Mouse (Mus musculus): ENCODE data around the gene Ppp1r14c.
"Not testable (repeated sequence)": the region's sequence is repeated elsewhere in the genome, so short reads cannot be mapped to it uniquely, and the experiment has no call there.

The Ppp1r14c gene

DNA sequence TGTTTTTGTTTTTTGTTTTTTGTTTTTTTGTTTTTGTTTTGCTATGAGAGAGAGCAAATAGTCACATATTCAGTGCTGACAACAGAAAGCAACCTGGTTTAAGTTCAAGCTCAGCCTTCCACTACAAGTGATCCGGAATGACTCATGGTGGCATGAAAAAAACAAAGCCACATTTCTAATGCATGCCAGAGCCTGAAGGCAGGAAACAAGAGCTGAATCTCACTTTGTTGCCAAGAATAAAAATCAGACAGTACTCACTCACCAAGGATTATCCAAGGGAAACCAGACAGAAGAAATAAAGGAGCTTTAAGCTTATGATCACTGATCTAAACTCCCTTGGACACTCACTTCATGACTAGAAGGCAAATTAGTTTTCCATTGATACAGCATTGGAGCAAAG lies 110.8 kb downstream of the Ppp1r14c start:
- DNase-seq = no peak

DNA sequence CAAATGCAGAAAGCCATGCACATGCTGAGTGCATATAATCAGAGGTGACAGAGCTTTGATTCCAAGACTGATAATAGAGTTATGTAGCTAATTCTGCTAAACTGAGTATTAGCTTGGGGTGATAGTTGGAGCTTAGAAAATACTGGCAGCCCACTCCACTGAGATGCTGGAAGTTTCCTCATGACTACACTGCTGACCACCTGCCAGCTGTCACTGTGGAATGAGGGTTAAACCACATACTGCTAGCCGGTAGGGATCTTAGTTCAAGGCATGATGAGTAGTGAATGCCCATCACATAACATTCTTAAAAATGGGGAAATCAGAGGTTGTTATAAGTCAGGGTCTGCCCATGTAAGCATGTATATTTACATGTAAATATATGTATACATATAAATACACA lies 113.9 kb downstream of the Ppp1r14c start:
- DNase-seq = no peak

DNA sequence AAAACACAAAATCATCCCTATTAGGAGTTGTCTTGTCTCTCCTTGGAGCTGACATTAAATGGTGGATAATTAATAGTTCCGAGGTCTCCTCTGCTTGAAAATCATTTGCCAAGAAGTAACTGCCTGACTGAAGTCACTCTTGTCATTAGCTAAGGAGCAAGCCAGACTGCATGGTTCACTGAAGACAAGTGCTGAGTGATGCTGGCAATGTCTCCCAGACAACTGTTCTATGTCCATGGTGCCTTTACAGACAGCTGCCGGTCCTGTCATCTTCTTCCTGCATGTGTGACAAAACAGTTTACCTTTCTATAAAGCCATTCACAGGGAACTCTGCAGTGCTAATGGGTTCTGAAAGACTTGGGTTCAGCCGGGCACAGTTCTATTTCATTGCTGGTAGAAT lies 124.2 kb downstream of the Ppp1r14c start:
- DNase-seq = no peak

DNA sequence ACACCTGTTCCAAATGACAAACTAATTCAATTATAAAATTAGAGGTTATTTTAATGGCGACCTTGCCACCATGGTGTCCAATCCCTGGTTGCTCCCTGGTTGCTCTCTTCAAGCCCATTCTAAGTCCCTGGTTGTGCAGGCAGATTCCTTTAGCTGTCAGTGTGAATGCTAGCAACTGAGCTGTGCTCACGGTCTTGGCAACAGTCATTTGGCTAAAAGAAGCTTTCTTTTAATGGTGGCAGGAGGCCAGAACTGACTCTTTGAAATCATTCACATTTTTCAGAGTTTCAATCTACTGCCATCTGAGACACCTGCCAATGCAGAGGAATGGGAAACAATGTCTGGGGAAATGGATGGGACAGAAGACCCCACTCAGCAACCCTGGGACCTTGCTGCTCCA lies 130.9 kb downstream of the Ppp1r14c start:
- DNase-seq = no peak

DNA sequence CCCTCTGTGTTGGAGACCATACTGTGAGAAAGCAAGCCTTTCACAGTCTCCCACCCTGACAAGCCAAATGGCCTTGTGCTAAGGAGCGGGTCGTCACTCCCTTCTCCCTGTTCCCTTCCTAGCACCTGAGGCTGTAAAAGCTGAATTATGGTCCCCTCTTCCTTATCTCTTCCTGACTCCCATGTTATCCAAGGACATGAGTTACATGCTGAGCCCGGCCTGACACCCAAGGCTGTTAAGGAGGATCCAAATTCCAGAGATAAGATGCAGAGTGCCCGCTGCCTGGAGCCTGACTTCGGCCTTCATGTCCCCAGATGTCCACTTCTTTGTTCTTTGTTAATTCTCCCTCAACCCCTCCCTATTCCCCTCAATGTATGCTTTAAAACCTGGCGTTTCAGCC lies 135.0 kb downstream of the Ppp1r14c start:
- not testable (repeated sequence) for DNase-seq

DNA sequence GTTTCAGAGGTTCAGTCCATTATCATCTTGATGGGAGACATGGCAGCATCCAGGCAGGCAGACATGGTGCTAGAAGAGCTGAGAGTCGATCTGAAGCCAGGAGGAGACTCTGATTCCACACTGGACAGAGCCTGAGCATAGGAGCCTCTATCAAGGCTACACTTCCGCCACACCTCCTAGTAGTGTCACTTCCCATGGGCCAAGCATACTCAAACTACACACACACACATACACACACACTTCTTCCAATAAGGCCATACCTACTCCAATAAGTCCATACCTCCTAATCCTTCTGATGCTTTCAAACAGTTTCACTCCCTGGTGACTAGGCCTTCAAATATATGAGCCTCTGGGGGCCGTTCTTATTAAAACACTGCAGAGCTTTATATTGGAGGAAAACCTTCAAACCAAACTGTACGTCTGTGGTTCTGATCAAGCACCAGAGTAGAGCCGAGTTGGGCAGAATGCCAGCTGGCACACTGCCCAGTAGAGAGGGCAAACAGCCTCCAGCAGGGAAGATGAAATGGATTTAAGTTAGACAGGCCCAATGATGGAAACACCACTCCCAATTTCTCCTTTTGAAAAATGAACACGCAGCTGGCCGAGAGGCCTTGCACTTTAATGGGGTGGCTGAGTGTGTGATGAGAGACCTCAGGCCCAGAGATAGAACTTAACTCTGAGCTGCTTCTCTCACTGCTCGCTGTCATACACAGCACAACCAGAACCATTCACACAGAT lies 141.8 kb downstream of the Ppp1r14c start:
- peak; percentile 35 for DNase-seq

DNA sequence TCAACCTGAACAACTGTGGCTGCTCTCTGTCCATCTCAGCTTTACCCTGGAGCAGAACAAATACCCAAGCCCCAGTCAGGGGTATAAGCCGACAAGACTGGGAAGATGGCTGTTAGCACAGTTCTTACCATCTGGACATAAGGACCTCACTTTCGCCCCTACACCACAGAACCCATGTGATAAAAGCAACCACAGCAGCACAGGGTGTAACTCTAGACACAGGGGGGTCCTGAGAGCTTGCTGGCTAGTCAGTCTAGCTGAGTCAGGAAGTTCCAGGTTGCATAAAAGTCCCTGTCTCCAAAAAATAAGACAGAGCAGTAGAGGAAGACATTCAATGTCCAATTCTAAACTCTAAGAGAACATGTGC lies 142.3 kb downstream of the Ppp1r14c start:
- no peak for DNase-seq

GRCm38 (mm10) chr10:3508746-3509145 lies 142.9 kb downstream of the Ppp1r14c start:
- no peak for DNase-seq

DNA sequence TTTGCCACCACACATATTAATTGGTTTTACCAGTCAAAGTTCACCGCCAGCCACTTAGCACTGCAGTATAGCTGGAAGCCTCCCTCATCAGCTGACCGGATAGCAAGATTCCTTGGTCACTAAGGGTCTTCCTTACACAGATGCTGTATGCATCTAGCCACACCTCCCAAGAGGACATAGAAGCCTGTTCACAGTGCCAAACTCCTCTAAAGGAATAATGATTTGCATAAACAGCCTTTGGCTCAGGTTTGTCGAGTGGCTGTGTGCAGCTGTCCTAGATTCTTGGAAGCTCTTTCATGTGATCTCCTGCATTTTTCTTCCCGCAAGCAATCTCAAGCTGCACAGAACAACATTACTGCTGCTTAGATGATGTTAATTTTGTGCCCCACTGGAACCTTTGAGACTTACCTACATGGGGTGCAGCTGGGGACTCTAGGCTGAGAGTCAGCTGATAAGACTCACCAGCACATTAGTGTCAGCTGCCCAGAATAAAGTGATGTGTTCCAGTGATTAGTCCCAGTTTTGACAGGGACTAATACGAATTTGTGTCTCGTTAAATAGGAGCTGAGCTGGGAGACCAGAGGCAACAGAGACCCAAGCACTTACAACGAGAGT lies 143.9 kb downstream of the Ppp1r14c start:
- no peak for DNase-seq

GRCm38 (mm10) chr10:3510486-3510885 lies 144.6 kb downstream of the Ppp1r14c start:
- DNase-seq = no peak

DNA sequence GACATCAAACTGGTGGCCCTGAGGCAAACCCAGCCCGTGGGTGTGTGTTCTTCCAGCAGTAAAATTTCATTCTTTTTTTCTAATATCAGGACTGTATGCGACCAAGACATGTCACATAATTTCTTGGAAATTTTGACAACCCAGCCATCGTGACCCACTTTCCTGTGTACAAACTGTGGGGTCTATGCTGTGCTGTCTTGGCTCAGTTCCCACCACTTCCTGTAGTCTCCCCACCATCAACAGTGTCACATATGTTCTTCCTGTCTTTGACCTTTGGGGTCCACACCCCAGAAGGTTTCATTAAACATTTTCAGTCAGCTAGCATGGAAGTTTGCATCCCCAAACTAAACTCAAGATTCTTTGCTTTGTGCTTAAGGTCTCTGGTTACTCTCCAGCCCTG lies 145.5 kb downstream of the Ppp1r14c start:
- DNase-seq = no peak

DNA sequence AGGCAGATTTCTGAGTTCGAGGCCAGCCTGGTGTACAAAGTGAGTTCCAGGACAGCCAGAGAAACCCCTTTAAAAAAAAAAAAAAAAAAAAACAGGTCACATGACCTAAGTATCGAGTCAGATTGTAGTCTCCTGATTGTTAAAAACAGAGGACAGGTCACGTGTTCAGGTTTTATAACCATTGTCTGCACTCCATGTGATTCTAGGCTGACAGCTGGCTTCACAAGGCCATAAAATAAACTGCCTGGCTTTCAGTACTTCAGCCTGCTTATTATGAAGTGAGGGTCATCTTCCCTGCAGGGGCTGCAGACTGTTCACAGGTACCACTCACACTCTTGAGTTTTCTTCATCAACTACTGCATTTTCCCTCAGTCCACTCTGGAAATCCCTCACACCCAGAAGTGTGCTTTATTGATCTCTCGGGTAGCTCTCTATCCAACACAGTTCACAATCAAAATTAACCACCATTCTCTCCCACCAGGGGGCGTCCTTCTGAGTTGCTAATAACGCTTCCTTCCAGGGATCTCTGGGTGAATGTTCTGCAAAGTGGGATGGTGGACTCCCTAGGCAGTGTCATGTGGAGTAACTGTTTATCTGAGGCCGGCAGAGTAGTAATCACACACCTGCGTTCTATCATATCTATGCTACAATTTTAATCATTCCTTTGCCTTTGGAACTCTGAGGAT lies 146.9 kb downstream of the Ppp1r14c start:
- no peak for DNase-seq

DNA sequence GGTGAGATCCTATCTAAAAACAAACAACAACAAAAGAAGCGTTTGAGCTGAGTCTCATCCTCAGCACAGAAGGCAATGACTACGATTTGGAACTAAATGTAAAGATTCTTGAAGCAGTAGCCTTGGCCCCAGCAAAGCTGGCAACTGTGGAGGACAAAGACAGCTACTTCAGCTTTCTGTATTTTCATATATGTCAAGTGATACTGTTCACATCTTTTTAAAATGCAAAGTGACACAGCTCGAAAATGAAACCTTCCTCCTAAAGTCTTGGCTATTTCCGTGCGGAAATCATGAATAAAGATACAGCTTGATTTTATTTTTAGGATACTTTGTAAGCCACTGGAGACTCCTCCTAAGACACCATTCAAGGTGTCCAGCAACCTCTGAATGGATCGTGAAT lies 148.1 kb downstream of the Ppp1r14c start:
- DNase-seq = no peak

Measured in right cerebral cortex, adult 18-20 months (tissue).